Mouse (Mus musculus) stomach, embryonic 15.5 days (tissue): ENCODE measurements around the gene Coro2a. TPM values are rescaled to one million over a fixed set of nuclear protein-coding genes. Genes with fewer than 3 reads are reported as not detected.
"Not testable (repeated sequence)": the region's sequence is repeated elsewhere in the genome, so short reads cannot be mapped to it uniquely, and the experiment has no call there.

Source experiments
- ATAC-seq: fragments of 200-750 bp; cut with Nextera tagmentation; 2 replicates; pipeline ENCODE4 v1.8.0; 2017; ENCODE audit warnings: low read depth, moderate number of reproducible peaks, moderate TSS enrichment; ENCODE audit not compliant: insufficient read depth, low FRiP score
- H3K27ac ChIP-seq: fragments of 300-500 bp; sonication (generic); 2 replicates; pipeline ENCODE4 v1.5.1; 2015; ENCODE audit warnings: mild to moderate bottlenecking, inconsistent platforms
- H3K27me3 ChIP-seq: fragments of 300-500 bp; sonication (generic); replicated peaks from 2 replicates; pipeline ENCODE4 v1.6.1; 2015; ENCODE audit warnings: inconsistent platforms
- H3K36me3 ChIP-seq: fragments of 300-500 bp; sonication (generic); 2 replicates; pipeline ENCODE4 v1.6.1; 2015; ENCODE audit warnings: inconsistent platforms
- H3K4me1 ChIP-seq: fragments of 300-500 bp; sonication (generic); 2 replicates; pipeline ENCODE4 v1.6.1; 2015; ENCODE audit warnings: inconsistent platforms
- H3K4me2 ChIP-seq: fragments of 300-500 bp; sonication (generic); 2 replicates; pipeline ENCODE4 v1.6.1; 2015; ENCODE audit warnings: mild to moderate bottlenecking, inconsistent platforms
- H3K4me3 ChIP-seq: fragments of 300-500 bp; sonication (generic); replicated peaks from 2 replicates; pipeline ENCODE4 v1.5.1; 2015; ENCODE audit warnings: inconsistent platforms
- H3K9ac ChIP-seq: fragments of 300-500 bp; sonication (generic); 2 replicates; pipeline ENCODE4 v1.6.1; 2015; ENCODE audit warnings: inconsistent platforms
- H3K9me3 ChIP-seq: fragments of 300-500 bp; sonication (generic); 2 replicates; pipeline ENCODE4 v1.6.1; 2016; ENCODE audit warnings: inconsistent platforms
- WGBS: fragments of 180-500 bp; shearing (Covaris S2); methylation state at CpG from one replicate; pipeline ENCODE4 v1.1.7; 2015; 5-methylcytosine and 5-hydroxymethylcytosine counted together
- polyA plus RNA-seq: library from polyadenylated mRNA; unstranded; fragments of >200 nt; fragmentation: Nextera tagmentation; extraction: Ambion mirVana; gene quantifications from 2 replicates; pipeline ENCODE4 v1.2.1, GENCODE M21; 2015

Coro2a gene
- 20.4 and 29.1 TPM in 2 replicates for polyA plus RNA-seq

DNA sequence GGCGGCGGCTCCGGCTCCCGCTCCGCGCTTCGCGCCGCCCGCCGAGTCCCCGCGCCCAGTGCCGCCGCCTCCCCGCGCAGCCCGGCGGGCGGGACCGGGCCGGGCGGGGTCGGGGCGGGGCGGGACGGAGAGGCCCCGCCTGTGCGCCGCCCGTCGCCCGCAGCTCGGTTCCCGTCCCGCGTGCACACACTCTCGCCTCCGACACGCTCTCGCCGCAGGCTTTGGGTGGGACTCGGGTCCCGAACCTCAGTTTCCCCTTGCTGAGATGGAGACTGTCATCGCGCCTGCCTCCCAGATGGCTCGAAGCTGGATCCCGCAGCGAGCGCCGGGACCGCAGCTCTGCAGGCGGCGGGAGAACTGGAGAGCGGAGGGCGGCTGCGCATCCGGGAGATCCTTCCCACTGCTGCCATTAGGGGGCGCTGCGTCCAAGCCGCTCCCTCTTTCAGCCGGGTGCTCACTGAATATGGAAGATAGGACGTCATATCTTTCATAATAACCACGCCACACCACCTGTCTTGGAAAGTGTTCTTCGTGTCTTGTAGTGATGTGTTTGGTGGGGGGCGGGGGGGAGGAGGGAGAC lies at the start of gene Coro2a:
Gene Coro2a (minus strand): TSS at position 359 of the 580 bp plus-strand sequence.
- peaks cover 15% of the 10 kb centered on the region for H3K27me3 ChIP-seq
- H3K9ac ChIP-seq = peak within 1 kb of the TSS; percentile 56
- peak within 1 kb of the TSS; percentile 59 for H3K27ac ChIP-seq
- H3K4me3 ChIP-seq = peak within 1 kb of the TSS; percentile 62
- under 1% methylated on average over 45 of the region's 66 CpGs for WGBS
- H3K36me3 ChIP-seq = no peaks in the 10 kb centered on the region
- H3K4me1 ChIP-seq = peaks cover 8% of the 10 kb centered on the region
- peak; percentile 52 for ATAC-seq
- H3K4me2 ChIP-seq = peak within 1 kb of the TSS; percentile 98
- H3K9me3 ChIP-seq = no peaks in the 10 kb centered on the region

DNA sequence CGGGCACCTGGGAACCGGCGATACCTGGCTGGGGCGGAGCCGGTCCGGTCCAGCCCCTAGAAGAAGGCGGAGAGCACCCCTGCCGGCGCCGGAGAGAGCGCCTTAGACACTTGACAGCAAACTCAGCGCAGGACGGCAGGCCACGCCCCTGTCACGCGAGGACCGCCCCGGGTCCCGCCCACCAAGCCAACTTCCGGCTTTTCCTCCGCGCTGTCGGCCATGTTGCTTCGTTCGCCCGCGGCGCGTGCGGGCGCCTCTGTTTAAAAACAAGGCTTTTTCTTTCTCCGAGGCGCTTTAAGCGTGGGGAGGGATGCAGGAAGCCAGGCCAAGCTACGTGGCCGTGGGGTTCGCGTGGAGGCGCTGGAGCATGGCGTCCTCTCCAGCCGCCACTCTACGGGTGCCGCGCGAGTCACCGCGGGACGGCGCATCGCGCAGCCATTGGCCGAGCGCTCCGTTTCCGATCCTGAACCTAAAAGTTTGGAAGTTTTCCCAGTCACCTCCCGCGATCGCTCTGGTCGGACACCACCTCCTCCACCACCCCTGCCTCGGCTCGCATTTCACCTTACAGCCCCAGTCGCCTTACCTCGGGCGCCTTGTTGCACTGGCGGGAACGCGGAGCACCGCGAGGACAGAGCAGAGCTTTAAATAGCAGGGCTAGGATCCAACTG lies 48.2 kb upstream of the Coro2a start, which contains the start of gene Tbc1d2:
Gene Tbc1d2 (minus strand): TSS at position 124 of the 668 bp plus-strand sequence.
- ATAC-seq = peak; percentile 97
- Histone ChIP-seq H3K9ac (peak within 1 kb of the TSS; percentile 53; the same call in 1 of the 2 replicates), H3K4me3 (peak within 1 kb of the TSS; percentile 71), H3K9me3 (no peaks in the 10 kb centered on the region), H3K36me3 (no peaks in the 10 kb centered on the region), H3K4me2 (peak within 1 kb of the TSS; percentile 93), H3K27ac (peak within 1 kb of the TSS; percentile 84), H3K27me3 (peaks cover 3% of the 10 kb centered on the region), H3K4me1 (peaks cover 7% of the 10 kb centered on the region; the same call in 1 of the 2 replicates)
- WGBS = under 1% methylated on average over 68 of the region's 69 CpGs

DNA sequence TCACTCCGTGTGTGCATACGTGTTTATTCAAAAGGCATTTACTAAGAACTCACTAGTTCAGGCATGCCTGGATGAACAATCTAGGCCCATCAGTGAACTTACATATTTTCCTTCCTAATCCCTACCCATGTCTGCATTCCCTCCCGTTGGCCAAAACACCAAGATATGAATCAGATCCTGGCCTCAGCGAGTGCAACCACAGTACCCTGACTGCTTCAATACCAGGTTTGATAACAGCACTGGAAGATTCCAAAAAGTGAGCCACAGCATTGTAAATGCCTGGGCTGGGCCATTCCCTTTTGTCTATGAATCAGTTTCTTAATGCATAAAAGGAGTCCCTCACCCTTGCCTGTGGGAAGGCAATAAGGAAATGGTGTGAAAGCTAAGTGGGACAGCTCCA lies 47.2 kb upstream of the Coro2a start:
- WGBS = 22% methylated on average over 4 of the region's 4 CpGs
- no peak for ATAC-seq
- 0 out of 2 replicates have a peak overlapping the region, but pooled peaks have one; percentile 53 for H3K9ac ChIP-seq

DNA sequence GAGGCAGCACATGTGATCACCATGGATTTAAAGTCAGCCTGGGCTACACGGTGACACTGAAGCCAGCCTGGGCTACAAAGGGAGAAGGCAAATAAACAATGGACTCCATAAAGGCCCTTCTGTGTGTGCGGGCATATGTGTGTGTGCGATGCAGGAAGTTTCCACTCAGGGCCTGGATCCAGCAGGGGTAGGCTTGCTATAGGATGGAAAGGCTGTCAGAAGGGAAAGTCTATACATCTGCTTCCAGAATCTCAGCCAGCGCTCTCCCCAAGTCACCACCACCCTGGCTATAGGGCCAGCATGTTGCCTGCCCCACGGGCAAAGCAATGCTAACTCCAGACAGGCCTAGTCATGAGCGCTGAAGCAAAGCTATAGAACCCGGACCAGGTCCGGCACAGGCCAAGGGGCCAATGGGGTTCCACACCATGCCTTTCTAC lies 41.7 kb upstream of the Coro2a start:
- no peak for ATAC-seq
- 76% methylated on average over 8 of the region's 8 CpGs for WGBS
- Histone ChIP-seq H3K27me3 (no peaks in the 10 kb centered on the region), H3K4me3 (no peak overlapping the region), H3K36me3 (no peaks in the 10 kb centered on the region), H3K9me3 (no peaks in the 10 kb centered on the region), H3K9ac (no peak overlapping the region), H3K4me1 (no peaks in the 10 kb centered on the region), H3K27ac (peak overlapping the region; percentile 45; the same call in 1 of the 2 replicates), H3K4me2 (no peak overlapping the region)

More for the DNA sequence above, 47.2 kb upstream of the Coro2a start:
- no peaks in the 10 kb centered on the region for H3K9me3 ChIP-seq
- no peak overlapping the region for H3K27ac ChIP-seq
- H3K36me3 ChIP-seq = no peaks in the 10 kb centered on the region
- H3K4me1 ChIP-seq = peaks cover 7% of the 10 kb centered on the region; the same call in 1 of the 2 replicates
- peaks cover 3% of the 10 kb centered on the region for H3K27me3 ChIP-seq
- peak overlapping the region; percentile 93 for H3K4me2 ChIP-seq
- H3K4me3 ChIP-seq = peak overlapping the region; percentile 71

DNA sequence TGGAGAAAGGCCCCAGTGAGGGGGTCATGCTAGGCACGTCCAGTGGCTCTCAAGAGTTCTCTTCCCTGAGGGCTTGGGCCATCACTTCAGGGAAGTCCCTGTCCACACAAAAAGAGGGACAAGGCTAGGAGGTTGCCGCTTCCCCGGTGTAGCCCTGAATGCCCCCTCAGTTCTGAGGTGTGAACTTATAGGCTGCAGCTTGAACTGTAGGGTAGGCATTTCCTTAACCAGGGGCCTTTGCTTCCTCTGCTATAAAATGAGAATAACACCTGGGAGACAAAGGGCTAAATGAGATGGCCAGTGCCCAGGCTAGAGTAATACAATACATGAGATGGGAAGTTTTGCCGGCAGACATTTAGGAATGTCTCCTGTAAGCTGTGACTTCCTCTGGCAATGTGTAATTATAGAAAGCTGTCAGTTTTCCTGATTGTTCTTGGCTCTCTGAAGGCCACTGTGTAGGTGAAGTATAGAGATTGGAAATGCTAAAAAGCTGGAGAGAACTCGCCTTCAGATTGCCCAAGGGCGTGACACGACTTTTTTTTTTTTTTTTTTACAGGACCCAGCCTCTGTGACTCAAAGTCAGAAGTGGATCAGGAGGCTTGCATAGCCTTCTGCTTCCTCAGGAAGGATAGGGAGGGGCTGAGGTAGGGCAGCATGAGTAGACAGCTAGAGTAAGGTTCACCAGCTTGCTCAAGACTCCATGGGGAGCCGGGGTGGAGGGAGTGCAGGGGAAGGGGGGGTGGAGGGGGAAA lies 41.1 kb upstream of the Coro2a start:
- no peaks in the 10 kb centered on the region for H3K36me3 ChIP-seq
- H3K4me3 ChIP-seq = no peak overlapping the region
- no peak overlapping the region for H3K4me2 ChIP-seq
- H3K9ac ChIP-seq = no peak overlapping the region
- no peaks in the 10 kb centered on the region for H3K27me3 ChIP-seq
- H3K4me1 ChIP-seq = no peaks in the 10 kb centered on the region
- 58% methylated on average over 8 of the region's 8 CpGs for WGBS
- peak; percentile 67 for ATAC-seq
- H3K27ac ChIP-seq = peak overlapping the region; percentile 63; the same call in 1 of the 2 replicates
- no peaks in the 10 kb centered on the region for H3K9me3 ChIP-seq

DNA sequence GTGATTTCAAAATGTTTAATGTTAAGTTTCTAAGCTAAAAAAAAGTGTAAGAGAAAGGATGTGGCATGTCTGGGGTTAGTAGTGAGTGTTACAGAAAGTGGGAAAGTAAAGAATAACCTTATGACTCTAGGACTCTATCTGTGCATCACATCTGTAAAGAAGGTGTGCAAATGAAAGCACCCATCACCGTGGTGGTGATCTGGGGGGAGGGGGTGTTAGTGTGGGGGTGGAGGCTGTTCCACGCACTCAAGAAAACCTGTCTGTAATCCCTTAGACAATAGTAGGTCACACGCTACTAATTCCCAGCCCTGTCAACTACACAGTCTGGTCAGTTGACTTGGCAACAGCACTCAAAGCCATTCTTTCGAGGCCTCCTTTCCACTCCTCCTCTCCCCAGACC lies 39.3 kb upstream of the Coro2a start:
- no peaks in the 10 kb centered on the region for H3K9me3 ChIP-seq
- H3K9ac ChIP-seq = no peak overlapping the region
- H3K27ac ChIP-seq = no peak overlapping the region
- H3K36me3 ChIP-seq = no peaks in the 10 kb centered on the region
- no peaks in the 10 kb centered on the region for H3K27me3 ChIP-seq
- 64% methylated on average over 4 of the region's 4 CpGs for WGBS
- no peak overlapping the region for H3K4me3 ChIP-seq
- H3K4me2 ChIP-seq = no peak overlapping the region
- ATAC-seq = no peak
- no peaks in the 10 kb centered on the region for H3K4me1 ChIP-seq

DNA sequence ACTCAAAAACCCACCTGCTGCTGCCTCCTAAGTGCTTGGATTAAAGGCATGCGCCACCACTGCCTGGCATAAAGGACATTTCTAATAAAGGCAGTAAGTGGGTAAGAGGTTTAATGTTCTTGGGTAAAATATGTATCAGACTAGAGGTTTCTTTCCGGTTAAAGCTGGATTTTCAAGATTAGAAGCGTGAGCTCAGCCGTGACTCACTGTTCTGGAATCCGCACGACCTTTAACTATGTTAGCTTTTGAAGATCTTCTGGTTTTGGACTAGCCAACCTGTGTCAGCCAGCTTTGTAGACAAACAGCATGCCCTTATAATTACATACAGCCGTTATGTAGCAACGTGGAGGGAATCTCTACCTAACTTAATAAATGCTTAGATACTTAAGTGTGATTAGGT lies 37.9 kb upstream of the Coro2a start:
- Histone ChIP-seq H3K36me3 (no peaks in the 10 kb centered on the region), H3K4me3 (no peak overlapping the region), H3K27me3 (no peaks in the 10 kb centered on the region), H3K27ac (no peak overlapping the region), H3K4me1 (no peaks in the 10 kb centered on the region), H3K9me3 (no peaks in the 10 kb centered on the region), H3K4me2 (no peak overlapping the region), H3K9ac (no peak overlapping the region)
- no peak for ATAC-seq
- WGBS = 63% methylated on average over 8 of the region's 8 CpGs

DNA sequence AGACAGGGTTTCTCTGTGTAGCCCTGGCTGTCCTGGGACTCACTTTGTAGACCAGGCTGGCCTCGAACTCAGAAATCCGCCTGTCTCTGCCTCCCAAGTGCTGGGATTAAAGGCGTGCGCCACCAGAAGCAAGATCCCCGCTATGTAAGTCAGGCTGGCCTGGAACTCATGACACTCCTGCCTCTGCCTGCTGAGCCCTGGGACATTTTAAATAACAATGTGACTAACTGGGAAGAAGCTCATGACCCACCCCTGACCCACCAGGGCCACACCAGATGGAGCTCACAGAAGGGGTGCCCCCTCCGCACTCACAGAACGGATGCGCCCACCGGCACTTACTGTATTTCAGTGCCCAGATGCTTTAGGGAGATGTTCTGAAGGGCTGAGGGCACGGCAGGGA lies 35.2 kb upstream of the Coro2a start:
- H3K9ac ChIP-seq, H3K4me3 ChIP-seq, H3K27ac ChIP-seq, H3K4me1 ChIP-seq, ATAC-seq, H3K9me3 ChIP-seq, H3K4me2 ChIP-seq, H3K36me3 ChIP-seq, H3K27me3 ChIP-seq: not testable (repeated sequence)
- 91% methylated on average over 10 of the region's 10 CpGs for WGBS

DNA sequence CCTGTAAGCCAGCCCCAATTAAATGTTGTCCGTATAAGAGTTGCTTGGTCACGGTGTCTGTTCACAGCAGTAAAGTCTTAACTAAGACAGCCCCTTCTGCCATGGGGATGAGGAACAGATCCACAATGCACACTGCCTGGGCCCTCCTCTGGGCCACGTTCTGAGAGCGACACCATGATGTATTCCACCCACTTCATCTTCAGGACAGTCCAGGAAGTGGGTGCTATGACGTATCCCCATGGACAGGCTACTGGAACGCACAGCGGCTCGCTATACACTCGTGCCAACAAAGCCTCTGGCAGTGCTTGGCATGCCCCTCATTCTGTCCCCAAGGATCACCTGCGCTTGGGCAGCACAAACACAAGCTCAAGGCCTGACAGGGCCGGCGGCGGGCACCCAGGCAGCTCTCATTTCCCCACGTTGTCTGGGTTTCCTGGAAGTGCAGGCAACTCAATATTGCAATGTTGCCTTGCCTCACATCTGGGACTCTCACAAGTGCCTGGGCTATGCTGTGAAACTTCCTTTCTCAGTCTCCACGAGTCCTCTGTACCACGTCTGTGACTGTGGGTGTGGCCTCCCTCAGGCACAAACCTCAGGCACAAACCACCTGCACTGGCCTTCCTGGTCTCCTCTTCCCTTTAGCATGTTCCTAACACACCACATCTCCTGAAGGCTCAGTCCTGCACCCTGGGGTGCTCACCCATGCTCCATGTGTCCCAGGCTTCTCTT lies 33.9 kb upstream of the Coro2a start:
- Histone ChIP-seq H3K9me3 (no peaks in the 10 kb centered on the region), H3K4me1 (0 out of 2 replicates have a peak, but pooled peaks cover 3% of the 10 kb centered on the region), H3K27me3 (no peaks in the 10 kb centered on the region), H3K36me3 (no peaks in the 10 kb centered on the region), H3K9ac (no peak overlapping the region), H3K4me3 (no peak overlapping the region), H3K4me2 (no peak overlapping the region), H3K27ac (no peak overlapping the region)
- ATAC-seq = no peak
- 78% methylated on average over 16 of the region's 16 CpGs for WGBS

DNA sequence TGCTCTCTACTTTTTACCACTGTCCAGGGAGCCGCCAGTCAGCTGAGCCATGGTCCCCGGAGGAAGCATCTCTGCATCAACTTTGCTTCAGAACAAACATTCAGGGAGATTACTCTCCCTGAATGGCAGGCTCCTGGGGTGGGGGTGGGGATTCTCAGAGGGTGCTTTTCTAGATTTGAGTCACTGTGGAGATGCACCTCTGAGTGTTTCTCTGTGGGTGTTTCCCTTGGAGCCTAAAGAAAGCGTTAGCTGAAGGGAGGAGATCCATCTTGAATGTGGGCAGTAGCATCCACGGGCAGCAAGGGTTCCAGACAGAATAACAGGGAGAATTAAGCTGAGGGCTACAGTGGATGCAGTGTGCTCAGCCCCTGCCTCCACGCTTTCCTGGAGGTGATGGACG lies 32.9 kb upstream of the Coro2a start:
- no peak for ATAC-seq
- no peaks in the 10 kb centered on the region for H3K36me3 ChIP-seq
- no peaks in the 10 kb centered on the region for H3K9me3 ChIP-seq
- 0 out of 2 replicates have a peak, but pooled peaks cover 3% of the 10 kb centered on the region for H3K4me1 ChIP-seq
- H3K27ac ChIP-seq = no peak overlapping the region
- H3K4me3 ChIP-seq = no peak overlapping the region
- H3K9ac ChIP-seq = no peak overlapping the region
- 54% methylated on average over 6 of the region's 6 CpGs for WGBS
- no peak overlapping the region for H3K4me2 ChIP-seq
- no peaks in the 10 kb centered on the region for H3K27me3 ChIP-seq

DNA sequence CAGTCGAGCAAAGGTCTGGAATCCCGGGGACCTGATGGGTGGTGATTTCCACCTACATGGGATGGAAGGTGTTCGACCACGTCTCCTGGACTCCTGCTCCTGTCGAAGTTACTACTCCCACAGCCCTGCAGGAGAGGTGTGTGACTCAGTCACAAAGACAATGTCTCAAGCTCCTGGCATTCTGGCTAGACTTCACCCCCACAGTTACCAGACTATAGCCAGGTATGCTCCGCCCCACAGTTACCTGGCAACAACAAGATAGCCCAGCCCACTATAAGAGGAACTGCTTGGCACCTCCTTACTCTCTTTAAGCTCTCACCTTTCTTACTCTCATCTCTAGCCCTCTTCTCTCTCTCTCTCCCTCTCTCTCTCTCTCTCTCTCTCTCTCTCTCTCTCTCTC lies 31.6 kb upstream of the Coro2a start:
- 54% methylated on average over 6 of the region's 6 CpGs for WGBS

More for the DNA sequence above, 31.6 kb upstream of the Coro2a start:
- not testable (repeated sequence) for H3K9ac ChIP-seq, H3K4me1 ChIP-seq, ATAC-seq, H3K27ac ChIP-seq, H3K36me3 ChIP-seq, H3K9me3 ChIP-seq, H3K27me3 ChIP-seq, H3K4me3 ChIP-seq, H3K4me2 ChIP-seq
